Mouse (Mus musculus) megakaryocyte-erythroid progenitor cell, adult 5-6 weeks (primary cell): ENCODE data around the gene Snd1. TPM values are rescaled to one million over a fixed set of nuclear protein-coding genes. Genes with fewer than 3 reads are reported as not detected.
A peak's percentile ranks its signal among the peaks of the same experiment; 100 is the strongest.

Experiments used
- ATAC-seq: replicated peaks from 2 replicates; pipeline ENCODE4 v1.8.0; 2016; ENCODE audit warnings: mild to moderate bottlenecking, inconsistent platforms; ENCODE audit not compliant: severe bottlenecking, poor library complexity, low FRiP score, low TSS enrichment
- total RNA-seq, 2 experiments: library from RNA; stranded (forward) in 1 of 2; stranded (reverse) in 1 of 2; fragments of 200-1000, 215-1000 nt in 1 of 2; fragments of >200 nt in 1 of 2; fragmentation: Nextera tagmentation in 1 of 2; gene quantifications; 2 replicates each; pipeline ENCODE4 v1.2.3; 2014 to 2017

Snd1 gene
- total RNA-seq, 2 experiments from 2014 or later = 65.7 to 188 TPM

DNA sequence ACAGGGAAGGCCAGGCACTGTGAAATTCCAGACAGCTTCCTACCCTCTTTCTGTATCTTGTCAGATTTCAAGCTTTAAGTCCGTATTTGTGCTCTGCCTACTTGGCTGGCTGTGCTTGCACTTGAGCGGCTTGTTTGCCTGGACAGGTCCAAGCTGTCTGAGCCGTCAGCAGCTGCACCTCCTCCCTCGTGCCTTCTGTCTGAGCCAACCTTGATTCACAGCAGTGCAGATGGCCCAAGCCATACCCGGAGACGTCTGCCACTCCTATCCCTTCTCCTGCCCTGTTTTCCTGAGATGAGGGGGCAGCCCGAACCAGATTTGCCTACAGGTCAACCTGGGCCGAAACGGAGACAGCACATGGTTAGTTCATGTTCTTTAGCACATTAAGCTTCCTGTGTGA lies 342.1 kb downstream of the Snd1 start:
- no peak for ATAC-seq

DNA sequence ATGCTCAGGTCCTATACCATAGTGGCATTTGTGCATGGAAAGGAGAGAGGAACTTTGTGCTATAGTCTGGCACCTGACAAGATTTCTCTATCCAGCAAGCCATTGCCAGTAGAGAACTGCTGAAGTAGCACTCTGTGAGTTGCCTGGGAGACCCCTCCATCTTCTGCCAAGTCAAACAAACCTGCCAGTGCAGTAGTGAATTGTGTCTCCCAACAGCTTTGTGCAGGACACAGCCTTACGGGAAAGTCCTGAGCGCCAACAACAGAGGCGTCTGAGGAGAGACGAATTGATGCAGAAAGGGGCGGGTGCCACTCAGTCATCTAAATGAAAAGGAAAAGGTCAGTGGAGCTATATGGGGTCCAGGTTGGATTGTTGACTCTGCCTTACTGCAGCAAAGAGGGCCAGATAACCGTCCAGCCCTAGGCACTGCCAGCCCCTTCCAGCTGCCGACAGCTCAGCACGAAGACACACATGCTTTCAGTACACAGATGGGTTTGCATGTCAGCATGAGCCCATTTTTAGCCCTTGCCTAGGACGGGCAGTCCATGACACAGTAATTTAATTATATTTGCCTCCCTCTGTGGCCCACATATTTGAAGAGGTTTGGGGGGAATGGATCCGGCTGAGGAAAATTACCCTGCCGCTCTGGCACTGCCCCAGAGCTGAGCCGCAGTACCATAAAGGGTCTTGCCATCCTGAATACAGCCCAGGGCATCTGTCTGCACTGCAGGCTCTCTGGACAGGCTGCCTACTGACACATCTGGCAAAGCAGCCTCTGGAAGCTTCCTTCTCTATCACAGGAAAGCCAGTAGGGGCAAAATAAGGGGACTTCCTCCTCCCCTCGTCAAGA lies 344.8 kb downstream of the Snd1 start:
- no peak for ATAC-seq

- no peak for ATAC-seq
Observed at GRCm38 (mm10) chr6:28822296-28822695, 347.4 kb downstream of the Snd1 start.

GRCm38 (mm10) chr6:28823375-28823774 lies 348.4 kb downstream of the Snd1 start:
- no peak for ATAC-seq

DNA sequence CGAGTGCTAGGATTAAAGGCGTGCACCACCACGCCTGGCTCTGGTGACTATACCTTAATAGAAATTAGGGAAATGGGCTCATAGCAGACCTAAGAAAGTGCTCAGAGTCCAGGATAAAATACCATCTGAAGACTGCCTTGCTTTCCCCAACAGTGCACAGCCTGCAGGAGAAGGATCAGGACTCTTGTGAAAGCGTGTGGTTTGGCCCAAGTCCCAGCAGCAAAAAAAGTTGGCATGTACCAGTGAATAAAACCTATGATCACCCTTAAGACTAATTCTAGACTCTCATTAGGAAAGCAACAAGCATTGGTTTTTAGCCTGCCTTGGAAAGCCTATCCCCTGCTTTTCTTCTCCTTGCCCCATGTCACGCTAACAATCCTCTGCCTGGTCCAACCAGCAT lies 348.9 kb downstream of the Snd1 start:
- no peak for ATAC-seq

DNA sequence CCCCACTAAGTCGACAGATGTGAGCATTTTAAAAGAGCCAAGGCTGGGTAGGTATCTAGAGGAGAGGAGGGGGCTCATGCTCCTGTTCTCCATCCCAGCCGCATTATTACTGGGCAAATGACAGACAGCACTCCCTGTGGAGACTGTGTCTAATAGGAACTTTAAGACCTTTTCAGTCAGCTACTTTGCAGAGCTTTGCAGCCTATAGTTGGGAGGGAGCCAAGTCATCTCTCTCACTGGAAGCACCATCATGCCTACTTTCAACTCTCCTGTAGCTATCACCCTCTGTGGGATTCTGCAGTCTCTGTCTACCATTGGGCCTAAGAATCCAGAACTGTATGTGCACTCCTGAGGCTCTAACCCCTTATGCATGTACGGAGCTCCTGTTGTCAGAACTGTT lies 351.0 kb downstream of the Snd1 start:
- ATAC-seq = no peak

DNA sequence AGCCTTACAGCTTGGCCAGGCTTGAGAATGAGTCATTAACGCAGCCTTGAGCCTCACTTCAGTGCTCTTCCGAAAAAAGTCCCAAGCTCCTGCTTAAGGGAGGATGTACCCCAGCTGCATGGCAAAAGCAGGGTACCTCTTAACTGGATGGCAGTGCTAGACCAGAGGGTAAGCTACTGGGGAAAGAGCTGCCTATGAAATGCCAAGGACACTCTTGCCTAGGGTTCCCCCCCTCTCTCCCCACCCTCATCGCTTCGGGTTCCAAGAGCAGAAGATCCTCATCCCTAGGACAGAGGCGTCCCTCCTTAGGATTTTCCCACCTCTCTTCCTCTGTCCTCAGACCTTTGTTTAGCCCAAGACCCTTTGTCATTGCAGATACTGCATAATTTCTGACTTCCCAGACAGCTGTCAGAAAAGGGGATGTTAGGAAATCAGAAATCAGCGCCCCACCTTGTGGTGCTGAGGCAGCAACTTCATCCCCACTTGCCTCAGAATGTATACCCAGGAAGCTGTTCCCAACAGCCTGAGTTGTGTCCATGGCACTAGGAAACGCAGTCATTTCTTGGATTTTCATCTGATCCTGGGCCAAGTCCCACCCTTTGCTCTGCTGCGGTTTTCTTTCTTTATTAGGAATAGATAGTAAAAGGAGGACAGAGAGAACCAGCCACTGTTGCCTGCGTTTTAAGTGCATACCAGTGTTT lies 351.9 kb downstream of the Snd1 start:
- ATAC-seq = no peak

- no peak for ATAC-seq
Observed at GRCm38 (mm10) chr6:28827565-28827964, 352.6 kb downstream of the Snd1 start.

DNA sequence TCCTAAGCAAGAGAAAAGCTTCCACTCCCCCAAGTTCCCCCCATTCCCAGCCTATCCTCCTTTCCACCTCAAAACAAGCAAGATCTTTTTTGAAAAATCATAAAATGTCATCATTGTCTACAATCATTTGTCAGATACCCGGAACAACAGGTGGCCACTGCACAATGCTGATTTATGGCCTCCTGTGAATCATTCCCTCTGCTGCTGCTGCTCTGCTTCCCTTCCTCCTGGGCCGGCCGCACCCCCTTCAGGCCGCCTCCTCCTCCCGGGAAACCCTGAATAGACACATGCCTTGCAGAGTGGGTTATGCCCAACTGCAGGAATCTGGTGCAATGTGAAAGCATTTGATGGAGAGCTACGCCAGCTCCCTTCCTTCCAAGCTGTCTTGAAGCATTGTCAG lies 353.7 kb downstream of the Snd1 start:
- no peak for ATAC-seq

- ATAC-seq = no peak
Observed at GRCm38 (mm10) chr6:28830306-28830705, 355.4 kb downstream of the Snd1 start.

DNA sequence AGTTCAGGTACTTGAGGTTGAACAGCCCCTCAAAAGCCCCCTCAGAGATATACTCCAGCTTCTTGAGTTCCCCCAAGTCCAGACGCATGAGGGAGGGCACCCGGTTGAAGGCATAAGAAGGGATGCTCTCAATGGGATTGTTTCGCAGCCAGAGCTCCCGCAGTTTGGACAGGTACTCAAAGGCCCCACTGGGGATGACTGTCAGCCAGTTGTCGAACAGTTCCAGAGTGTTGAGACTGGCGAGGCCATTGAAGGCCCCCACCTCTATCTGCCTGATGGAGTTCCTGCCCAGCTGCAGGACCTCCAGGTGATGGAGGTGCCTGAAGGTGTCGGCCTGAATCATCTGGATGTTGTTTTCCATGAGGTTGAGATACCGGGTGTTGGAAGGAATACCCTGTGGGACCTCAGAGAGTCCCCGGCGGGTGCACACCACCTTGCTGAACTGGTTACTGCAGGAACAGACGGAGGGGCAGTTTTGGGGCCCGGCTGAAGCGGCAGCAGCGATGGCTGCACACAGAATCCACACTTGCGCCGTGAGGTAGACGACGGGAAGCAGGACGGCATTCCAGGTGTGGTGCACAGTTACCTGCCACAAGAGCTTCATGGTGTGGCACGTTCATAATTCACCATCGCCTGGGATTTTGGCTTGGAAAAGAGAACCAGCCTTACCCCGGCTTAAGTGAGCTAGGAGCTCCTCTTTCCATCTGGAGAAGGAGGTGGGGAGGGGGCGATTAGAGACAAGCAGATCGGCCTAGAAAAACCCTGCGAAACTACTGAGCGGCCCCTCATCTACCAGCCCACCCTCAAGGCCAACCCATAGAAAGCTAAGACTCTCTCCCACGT lies 356.3 kb downstream of the Snd1 start, which contains the start of gene Lrrc4:
Gene Lrrc4, minus strand, starts transcription at position 737 of the 843 bp plus-strand sequence.
- no peak for ATAC-seq

DNA sequence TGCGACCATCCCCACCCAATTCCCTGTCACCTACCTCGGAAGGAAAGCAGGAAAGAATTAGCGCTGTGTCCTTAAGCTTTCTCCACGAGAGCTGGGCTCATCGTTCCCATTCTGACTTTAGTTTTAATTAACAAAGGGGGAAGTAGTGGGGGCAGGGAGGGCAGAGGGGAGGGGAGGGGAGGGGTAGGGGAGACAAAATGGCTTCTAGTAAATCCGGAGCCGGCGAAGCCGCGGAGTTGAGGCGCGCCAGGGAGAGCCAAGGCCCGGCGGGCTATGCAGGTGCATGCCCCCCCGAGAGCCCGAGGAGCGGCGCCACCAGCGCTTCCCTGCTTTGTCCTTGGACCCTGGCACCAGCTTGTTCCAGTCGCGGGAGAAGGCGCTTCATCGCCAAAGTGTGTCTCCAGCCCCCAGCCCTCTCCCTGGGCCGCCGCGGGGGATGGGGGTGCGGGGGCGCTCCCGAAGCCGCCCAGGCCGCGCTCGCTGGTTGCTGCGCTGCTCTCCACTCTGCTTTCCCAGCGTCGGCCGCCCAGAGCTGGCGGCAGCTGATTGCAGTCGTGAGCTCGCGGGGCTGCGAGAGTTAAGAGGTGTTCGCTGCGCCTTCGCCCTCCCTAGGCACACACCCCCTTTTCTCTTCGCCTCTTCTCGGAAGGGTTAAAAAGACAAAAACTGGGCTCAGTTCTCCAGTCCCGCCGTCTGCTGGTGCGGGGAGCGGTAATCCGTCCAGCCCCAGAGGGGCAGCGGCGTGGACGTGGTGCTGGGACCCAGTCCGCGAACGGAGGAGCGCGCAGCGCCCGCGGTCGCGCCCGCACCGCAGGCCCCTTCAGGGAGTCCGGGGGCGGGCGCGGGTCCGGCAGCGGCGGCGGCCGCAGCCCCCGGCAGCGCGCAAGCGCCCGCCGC lies 357.2 kb downstream of the Snd1 start:
- ATAC-seq = peak; percentile 48

DNA sequence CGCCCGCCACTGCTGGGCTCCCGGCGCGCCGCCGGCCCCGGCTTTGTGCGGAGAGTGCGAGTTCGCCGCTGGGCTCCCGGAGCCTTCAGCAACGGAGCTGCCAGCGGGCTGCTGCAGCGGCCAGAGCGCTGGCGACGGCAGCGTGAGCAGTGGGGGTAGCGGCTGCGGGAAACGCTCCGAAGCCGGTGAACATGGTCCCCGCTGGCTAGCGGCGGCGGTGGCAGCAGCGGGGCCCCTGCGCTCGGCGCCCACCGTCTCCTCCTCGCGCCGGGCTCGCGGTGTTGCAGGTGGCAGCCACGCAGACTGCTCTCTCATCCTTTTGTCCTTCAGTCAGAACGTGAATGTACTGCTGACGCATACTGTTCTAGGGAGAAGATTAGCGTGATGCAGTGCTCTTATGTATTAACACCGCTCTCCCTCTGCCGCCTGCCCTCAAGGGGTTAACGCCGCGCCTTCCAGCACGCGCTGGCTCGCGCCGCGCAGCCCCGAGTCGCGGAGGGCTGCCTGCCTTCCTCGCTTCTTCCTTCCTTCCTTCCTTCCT lies 357.9 kb downstream of the Snd1 start:
- peak; percentile 40 for ATAC-seq

GRCm38 (mm10) chr6:28833380-28833822 lies 358.5 kb downstream of the Snd1 start:
- ATAC-seq = no peak; the same call in 1 of the 2 replicates

DNA sequence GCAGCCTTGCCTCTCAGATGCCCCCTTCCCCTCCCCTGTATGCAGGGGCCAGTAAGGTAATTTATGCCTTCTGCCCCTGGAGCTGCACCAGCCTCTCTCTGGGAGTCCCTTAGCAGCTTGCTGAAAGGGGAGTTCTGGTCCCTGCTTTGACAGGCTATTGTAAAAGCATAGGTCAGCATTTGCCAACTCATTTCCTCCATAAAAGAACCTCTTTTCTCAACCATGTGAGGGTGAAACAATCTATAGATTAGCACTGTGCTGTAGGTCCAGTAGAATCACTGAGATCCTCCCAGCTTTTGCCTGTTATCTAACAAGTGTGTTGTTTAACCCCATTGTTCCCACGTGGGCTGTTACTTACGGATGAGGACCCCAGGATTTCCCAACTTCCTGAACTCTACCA lies 359.1 kb downstream of the Snd1 start:
- no peak for ATAC-seq

DNA sequence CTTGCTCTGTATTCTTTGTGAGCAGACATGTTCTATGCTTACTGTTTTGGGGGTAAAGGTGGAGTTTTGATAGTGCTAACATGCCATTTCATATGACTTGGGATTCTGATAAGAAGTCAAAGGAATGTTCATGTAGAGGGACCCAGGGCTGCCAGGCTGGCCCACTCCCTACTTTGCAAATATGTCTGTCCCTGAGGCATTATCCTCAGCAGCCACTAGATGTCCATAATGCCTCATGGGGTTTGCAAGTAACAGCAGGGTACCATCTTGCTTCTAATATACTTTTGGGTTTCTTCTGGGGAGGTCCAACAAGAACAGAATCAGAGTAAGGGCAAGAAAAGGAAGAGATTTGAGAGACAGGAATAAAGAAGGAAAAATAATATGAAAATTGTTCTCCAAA lies 361.7 kb downstream of the Snd1 start:
- no peak for ATAC-seq

DNA sequence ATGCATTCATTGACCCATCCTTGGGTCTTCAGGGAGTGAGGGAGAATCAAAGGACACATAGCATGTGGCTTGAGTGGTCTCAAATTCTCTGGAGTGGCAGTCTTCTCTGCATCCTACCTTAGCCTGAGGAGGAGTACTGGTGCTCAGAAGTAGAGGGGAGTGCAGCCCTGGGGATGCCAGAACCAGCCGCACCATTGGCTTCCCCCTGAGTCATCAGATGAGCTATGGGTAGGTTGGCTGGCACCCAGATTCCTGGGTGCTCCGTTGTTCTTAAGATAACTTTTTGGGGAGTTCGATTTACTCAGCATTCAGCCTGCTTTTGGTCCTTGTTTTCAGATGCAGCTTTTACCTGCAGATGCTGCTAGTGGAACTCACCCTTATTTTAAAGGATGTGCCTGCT lies 366.6 kb downstream of the Snd1 start:
- no peak for ATAC-seq

DNA sequence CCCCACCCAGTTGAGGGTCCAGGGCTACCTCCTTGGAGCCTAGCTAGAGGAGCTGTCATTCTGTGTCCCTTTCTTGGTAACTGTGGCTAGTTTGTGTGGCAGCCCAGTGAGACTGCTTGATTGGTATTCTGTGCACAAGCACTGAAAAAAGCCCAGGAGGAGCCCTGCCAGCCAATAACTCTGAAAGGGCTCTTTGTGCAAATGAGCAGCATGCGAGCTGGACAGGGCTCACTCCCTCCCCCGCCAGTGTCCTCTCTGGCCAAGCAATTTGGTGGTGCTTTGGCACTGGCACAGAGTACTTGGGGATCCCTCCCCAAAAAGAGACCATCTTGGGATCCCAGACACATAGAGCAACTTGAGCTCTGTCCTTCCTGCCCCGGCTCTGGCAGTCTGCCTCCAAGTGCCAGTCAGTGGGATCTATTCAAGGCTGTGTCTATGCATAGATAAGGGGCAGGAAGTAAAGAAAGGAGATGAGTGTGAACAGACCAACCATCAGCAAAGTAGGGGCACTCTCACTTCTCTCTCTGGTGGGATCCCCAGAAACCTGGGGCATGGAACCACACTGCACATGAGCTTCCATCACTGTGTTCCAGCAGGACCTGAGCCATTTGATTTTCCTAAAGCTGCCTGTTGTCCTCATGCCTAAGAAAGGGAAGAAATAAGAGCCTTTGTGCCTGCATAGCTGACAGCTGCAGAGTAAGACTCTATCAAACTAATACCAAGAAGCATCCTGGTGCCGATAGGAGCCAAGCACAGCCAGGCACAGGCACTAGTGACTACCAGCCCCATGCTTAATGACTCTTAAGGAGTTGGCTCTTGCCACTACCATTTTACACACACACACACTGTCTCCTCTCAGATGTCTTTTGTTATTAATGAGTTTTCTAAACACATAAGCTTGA lies 367.7 kb downstream of the Snd1 start:
- peak; percentile 73 for ATAC-seq
